Mouse (Mus musculus): ENCODE data around the gene Tfdp1.
"Not testable (repeated sequence)": the region's sequence is repeated elsewhere in the genome, so short reads cannot be mapped to it uniquely, and the experiment has no call there.

Tfdp1 gene

DNA sequence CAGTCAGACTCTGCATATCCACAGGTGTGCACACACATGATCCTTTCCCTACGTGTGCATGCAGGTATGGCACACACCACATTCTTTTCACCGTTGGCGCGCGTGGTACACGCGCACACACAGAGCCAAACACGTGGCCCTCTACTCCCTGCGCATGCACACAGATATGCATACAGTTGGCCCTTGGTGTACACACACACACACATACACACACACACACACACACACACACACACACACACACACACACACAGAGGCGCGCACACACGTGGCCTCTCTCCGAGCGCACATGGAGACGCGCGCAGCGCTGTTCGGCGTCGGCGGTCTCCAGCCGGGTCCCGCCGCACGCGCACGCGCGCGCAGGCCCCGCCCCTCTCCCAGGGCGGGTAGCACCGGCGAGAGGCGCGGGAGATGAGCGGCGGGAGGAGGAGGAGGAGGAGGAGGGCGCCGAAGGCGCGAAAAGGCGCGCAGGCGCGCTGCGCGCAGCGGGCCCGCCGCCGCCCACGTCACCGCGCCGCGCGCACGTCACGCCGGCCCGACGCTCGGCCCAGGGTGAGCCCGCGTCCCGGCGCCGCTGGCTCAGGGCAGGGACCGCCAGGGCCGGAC, at the start of gene Tfdp1:
Tfdp1 (plus strand) TSS at position 497 of the 606 bp plus-strand sequence.
- DNase-seq (ENCODE audit: low read depth, low spot score) = peak; percentile 74

DNA sequence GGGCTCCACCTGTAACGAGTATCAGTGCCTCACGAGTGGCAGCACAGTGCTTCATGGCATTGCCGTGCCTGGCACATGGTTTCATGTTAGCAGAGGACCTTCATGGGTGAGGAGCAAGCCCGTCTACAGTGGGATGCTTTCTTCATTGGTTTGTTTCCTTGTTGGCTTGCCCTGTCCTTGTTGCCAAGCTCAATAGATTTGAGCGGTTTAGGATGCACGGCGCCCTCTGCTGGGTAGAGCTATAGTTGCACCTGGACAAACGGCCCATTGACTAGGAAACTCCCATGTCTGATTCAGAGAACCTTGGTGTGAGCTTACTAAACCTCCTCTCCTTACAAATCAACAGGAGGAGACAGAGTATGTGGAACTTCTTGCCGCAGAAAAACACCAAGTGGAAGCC, 46.2 kb upstream of the Tfdp1 start:
- peak; percentile 74 for DNase-seq (ENCODE audit: low read depth, low spot score)

DNA sequence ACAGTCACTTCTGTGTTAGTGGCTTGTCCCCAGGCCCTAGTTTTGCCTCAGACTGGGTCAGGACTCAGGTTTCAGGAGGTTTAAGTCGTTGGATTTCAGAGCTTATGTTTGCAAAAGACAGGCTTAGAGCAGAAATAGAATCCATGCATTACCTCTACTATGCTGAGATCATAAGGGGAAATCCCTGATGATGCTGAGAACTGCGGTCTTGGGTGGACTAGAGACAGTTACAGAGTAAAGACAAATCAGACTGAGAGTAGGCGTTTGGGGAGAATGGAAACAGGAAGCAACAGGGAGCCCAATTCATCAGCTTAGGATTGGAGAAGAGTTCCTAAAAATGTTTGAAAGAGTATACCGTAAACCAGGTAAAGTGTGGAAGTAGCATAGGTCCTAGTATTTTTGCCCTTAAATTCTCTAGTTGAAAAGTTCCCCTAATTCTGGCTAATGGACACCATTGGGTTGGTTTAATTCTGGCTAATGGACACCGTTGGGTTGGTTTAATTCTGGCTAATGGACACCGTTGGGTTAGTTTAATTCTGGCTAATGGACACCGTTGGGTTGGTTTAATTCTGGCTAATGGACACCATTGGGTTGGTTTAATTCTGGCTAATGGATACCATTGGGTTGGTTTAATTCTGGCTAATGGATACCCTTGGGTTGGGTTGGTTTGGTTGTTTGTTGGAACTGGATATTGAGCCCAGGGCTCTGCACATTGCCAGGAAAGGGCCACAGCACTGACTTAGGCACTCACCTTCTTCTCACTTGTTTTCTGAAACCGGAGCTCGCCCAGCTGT, 44.7 kb upstream of the Tfdp1 start:
- DNase-seq (ENCODE audit: low read depth, low spot score) = no peak

GRCm38 (mm10) chr8:13299571-13299970, 39.0 kb upstream of the Tfdp1 start:
- DNase-seq (ENCODE audit: low read depth, low spot score) = no peak

DNA sequence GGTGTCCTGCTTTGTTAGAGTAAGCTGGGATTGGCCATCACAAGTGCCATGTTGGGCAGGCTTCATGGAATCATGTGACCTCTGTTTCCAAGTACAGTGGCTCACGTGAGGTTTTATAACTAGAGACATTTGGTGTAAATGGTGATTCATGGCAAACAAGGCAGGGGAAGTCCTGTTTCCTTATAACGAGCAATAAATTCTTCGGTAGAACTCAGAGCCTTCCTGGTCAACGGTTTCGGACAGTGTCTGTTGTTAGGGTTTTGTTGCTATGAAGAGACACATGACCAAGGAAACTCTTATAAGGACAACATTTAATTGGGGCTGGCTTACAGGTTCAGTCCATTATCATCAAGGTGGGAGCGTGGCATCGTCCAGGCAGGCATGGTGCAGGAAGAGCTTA, 37.5 kb upstream of the Tfdp1 start:
- DNase-seq (ENCODE audit: low read depth, low spot score) = no peak

- no peak for DNase-seq (ENCODE audit: low read depth, low spot score)
These were observed 33.1 kb upstream of the Tfdp1 start for GRCm38 (mm10) chr8:13305459-13305858.

DNA sequence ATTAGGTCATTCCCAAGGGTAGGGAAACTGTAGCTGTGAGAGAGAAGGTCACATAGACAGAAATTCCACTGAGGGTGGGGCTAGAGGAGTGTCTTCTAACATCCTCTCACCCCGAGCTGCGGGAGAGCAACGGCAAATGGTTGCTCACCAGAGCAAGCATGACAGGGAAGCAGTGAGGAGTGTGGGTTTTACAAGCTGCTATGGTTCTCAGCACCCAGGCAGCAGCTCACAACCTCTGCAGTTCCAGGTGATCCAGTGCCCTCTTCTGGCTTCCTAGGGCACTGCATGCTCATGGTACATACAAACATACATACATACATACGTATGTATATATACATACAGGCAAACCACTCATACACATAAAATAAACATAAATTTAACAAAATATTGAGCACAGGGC, 32.7 kb upstream of the Tfdp1 start:
- no peak for DNase-seq (ENCODE audit: low read depth, low spot score)

GRCm38 (mm10) chr8:13306309-13306909, 32.1 kb upstream of the Tfdp1 start:
- DNase-seq (ENCODE audit: low read depth, low spot score) = no peak

DNA sequence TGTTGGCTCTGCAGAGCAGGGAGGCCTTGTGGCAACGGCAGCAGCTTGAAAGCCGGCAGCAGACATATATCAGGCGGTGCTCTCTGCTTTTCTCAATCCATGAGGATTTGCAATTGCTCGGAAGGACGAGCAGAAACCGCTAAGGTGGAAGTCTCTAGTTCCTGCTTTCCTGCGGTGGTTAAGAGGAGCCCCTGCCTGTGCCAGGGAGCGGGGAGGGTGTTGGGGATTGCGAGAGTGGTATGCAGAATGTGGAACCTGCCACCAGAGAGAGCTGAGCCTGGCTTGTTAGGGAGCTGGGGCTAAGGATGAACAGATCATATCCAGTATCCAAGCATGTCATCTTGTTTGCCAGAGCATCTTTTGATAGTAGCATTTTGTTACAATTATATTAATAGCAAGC, 31.6 kb upstream of the Tfdp1 start:
- DNase-seq (ENCODE audit: low read depth, low spot score) = no peak

DNA sequence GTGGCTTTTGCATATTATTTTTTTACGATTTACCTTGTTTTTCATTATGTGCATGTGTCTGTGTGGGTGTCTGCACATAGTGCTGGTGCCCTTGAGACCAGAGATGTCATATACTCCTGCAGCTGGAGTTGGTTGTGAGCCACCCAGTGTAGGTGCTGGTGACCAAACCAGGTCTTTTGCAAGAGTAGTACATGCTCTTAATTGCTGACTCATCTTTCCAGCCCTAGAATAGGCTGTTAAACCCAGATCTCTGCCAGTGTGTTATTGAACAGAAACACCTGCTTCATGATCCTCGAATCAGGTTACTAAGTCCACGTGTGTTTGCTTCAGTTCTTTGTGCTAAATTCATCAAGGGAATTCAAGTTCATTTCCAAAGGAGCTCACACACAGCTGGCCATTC, 23.6 kb upstream of the Tfdp1 start:
- no peak for DNase-seq (ENCODE audit: low read depth, low spot score)

- no peak for DNase-seq (ENCODE audit: low read depth, low spot score)
These were observed 21.9 kb upstream of the Tfdp1 start for GRCm38 (mm10) chr8:13316671-13317070.

- no peak for DNase-seq (ENCODE audit: low read depth, low spot score)
These were observed 12.0 kb upstream of the Tfdp1 start for GRCm38 (mm10) chr8:13326598-13326997.

DNA sequence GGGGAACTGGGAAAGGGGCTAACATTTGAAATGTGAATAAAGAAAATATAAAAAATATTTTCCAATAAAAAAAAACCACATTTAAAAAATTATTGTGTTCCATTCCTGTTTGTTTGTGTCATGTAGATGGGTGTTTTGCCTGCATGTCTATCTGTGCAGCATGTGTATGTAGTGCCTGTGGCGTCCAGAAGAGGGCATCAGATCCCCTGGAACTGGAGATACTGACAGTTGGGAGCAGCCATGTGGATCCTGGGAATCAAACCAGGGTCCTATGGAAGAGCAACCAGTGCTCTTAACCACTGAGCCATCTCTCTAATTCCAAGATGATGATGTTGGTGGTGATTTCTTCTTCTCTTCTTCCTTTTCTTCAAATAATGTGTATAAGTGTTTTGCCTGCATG, 3.9 kb upstream of the Tfdp1 start:
- DNase-seq (ENCODE audit: low read depth, low spot score) = no peak

DNA sequence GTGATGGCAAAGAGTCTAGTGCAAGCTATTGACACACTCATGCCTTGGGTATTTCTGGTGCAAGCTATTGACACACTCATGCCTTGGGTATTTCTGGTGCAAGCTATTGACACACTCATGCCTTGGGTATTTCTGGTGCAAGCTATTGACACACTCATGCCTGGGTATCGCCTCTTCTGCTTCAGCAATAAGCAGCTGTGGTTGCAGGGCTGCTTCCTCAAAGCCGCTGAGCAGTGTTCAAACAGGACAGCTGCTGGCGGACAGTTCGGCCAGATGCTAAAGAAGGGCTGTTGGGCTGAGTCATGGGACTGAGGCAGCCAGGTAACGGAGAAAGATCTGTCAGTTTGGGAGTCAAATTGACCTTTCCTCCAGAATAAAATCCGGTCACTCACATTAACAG, 1.3 kb upstream of the Tfdp1 start:
- not testable (repeated sequence) for DNase-seq (ENCODE audit: low read depth, low spot score)

GRCm38 (mm10) chr8:13337678-13338077, 873 bp upstream of the Tfdp1 start:
- DNase-seq (ENCODE audit: low read depth, low spot score) = no peak

- no peak for DNase-seq (ENCODE audit: low read depth, low spot score)
These were observed 522 bp downstream of the Tfdp1 start for GRCm38 (mm10) chr8:13338901-13339645.

DNA sequence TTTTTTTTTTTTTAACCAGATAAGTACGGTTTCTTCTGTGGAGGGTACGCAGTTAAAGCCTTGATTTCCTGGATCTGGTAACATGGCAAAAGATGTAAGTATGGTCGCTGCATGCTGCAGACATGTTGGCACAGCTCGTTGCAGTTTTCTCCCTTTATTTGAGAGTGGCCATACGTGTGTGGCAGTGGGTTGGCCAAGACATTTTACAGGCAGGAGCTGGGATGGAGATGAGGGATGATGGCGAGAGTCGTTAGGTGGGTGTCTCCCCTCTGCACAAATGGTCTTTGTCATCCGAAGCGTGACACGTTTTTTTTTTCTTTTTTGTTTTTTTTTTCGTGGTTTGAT, 1.1 kb downstream of the Tfdp1 start:
- no peak for DNase-seq (ENCODE audit: low read depth, low spot score)

GRCm38 (mm10) chr8:13340650-13341049, 2.1 kb downstream of the Tfdp1 start:
- no peak for DNase-seq (ENCODE audit: low read depth, low spot score)

- DNase-seq (ENCODE audit: low read depth, low spot score) = no peak
These were observed 3.8 kb downstream of the Tfdp1 start for GRCm38 (mm10) chr8:13342340-13342739.

DNA sequence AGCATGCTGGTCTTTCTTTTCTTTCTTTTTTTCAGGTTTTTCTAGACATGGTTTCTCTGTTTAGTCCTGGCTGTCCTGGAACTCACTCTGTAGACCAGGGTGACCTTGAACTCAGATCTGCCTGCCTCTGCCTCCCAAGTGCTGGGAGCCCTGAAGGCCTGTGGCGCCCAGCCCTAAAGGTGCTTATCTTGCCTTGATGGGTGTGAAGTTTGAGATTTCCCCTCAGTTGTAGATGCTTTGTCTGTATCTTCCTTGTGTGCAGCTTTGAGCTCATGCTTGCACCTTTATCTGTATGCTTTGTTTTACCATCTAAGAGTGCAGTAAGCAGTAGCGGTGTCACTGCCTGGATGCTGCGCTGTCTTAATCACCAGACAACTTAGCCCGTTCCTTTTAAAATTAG, 4.6 kb downstream of the Tfdp1 start:
- DNase-seq (ENCODE audit: low read depth, low spot score) = no peak

- DNase-seq (ENCODE audit: low read depth, low spot score) = no peak
These were observed 11.5 kb downstream of the Tfdp1 start for GRCm38 (mm10) chr8:13350052-13350451.

DNA sequence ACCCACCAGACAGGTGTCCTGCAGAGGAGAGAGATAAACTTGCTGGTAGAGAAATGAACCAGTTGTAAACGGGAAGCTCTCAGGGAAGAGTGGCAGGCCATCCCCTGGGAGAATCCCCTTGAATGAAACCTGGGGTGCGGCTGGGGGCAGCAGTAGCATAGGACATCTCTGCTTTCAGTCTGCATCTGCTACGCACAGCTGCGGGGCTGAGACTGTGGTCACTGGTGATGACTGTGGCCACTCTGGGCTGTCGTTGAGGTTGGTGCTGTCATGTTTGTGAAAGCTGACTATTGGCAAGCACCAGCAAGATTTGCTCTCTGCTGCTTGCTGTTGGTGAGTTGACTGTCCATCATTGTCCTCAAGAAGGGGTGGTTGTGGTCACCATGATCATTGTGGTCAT, 13.0 kb downstream of the Tfdp1 start:
- no peak for DNase-seq (ENCODE audit: low read depth, low spot score)
